Mouse (Mus musculus) heart, embryonic 12.5 days (tissue): ENCODE measurements around the gene Anks3. TPM values are rescaled to one million over a fixed set of nuclear protein-coding genes. Genes with fewer than 3 reads are reported as not detected.

ENCODE experiments used
- ATAC-seq: fragments of 200-750 bp; cut with Nextera tagmentation; 2 replicates; pipeline ENCODE4 v1.8.0; 2017; ENCODE audit warnings: moderate TSS enrichment, moderate library complexity; ENCODE audit not compliant: insufficient number of reproducible peaks, low FRiP score
- H3K27ac ChIP-seq: fragments of 300-500 bp; sonication (generic); 2 replicates; pipeline ENCODE4 v1.5.1; 2016; ENCODE audit warnings: mild to moderate bottlenecking, moderate library complexity; ENCODE audit not compliant: poor library complexity, severe bottlenecking
- H3K27me3 ChIP-seq: fragments of 300-500 bp; sonication (generic); replicated peaks from 2 replicates; pipeline ENCODE4 v1.6.1; 2016; ENCODE audit warnings: mild to moderate bottlenecking, moderate library complexity
- H3K36me3 ChIP-seq: fragments of 300-500 bp; sonication (generic); 2 replicates; pipeline ENCODE4 v1.6.1; 2016; ENCODE audit warnings: mild to moderate bottlenecking, moderate library complexity
- H3K4me1 ChIP-seq: fragments of 300-500 bp; sonication (generic); replicated peaks from 2 replicates; pipeline ENCODE4 v1.6.1; 2016; ENCODE audit warnings: mild to moderate bottlenecking
- H3K4me2 ChIP-seq: fragments of 300-500 bp; sonication (generic); 2 replicates; pipeline ENCODE4 v1.6.1; 2016; ENCODE audit warnings: mild to moderate bottlenecking, moderate library complexity
- H3K4me3 ChIP-seq: fragments of 300-500 bp; sonication (generic); 2 replicates; pipeline ENCODE4 v1.5.1; 2016; ENCODE audit warnings: mild to moderate bottlenecking
- H3K9ac ChIP-seq: fragments of 300-500 bp; sonication (generic); 2 replicates; pipeline ENCODE4 v1.6.1; 2016; ENCODE audit warnings: mild to moderate bottlenecking, moderate library complexity
- H3K9me3 ChIP-seq: fragments of 300-500 bp; sonication (generic); replicated peaks from 2 replicates; pipeline ENCODE4 v1.6.1; 2016; ENCODE audit warnings: mild to moderate bottlenecking, moderate library complexity
- WGBS: fragments of 180-500 bp; shearing (Covaris S2); methylation state at CpG from one replicate; pipeline ENCODE4 v1.1.7; 2016; 5-methylcytosine and 5-hydroxymethylcytosine counted together
- polyA plus RNA-seq: library from polyadenylated mRNA; unstranded; fragments of >200 nt; fragmentation: Nextera tagmentation; extraction: Ambion mirVana; gene quantifications from 2 replicates; pipeline ENCODE4 v1.2.1, GENCODE M21; 2016

Gene Anks3
- polyA plus RNA-seq, 1 experiment from 2014 or later = 34.4 TPM

GRCm38 (mm10) chr16:4907386-4907785 is 56.6 kb downstream of the Anks3 start:
- no peak for ATAC-seq
- Histone ChIP-seq H3K9me3 (no peaks in the 10 kb centered on the region), H3K27ac (no peak overlapping the region), H3K9ac (no peak overlapping the region), H3K4me3 (no peak overlapping the region), H3K36me3 (peaks cover 50% of the 10 kb centered on the region), H3K4me1 (peaks cover 18% of the 10 kb centered on the region), H3K27me3 (no peaks in the 10 kb centered on the region), H3K4me2 (no peak overlapping the region)
- 77% methylated on average over 2 of the region's 2 CpGs for WGBS

GRCm38 (mm10) chr16:4906559-4906958 is 57.4 kb downstream of the Anks3 start:
- ATAC-seq = no peak
- Histone ChIP-seq H3K27ac (no peak overlapping the region), H3K9ac (no peak overlapping the region), H3K4me3 (no peak overlapping the region), H3K4me1 (peaks cover 23% of the 10 kb centered on the region), H3K9me3 (no peaks in the 10 kb centered on the region), H3K27me3 (no peaks in the 10 kb centered on the region), H3K36me3 (peaks cover 41% of the 10 kb centered on the region), H3K4me2 (no peak overlapping the region)

GRCm38 (mm10) chr16:4905591-4905990 is 58.4 kb downstream of the Anks3 start:
- Histone ChIP-seq H3K27ac (no peak overlapping the region), H3K4me1 (peaks cover 30% of the 10 kb centered on the region), H3K9me3 (no peaks in the 10 kb centered on the region), H3K27me3 (no peaks in the 10 kb centered on the region), H3K36me3 (peaks cover 37% of the 10 kb centered on the region), H3K4me2 (no peak overlapping the region), H3K4me3 (no peak overlapping the region), H3K9ac (0 out of 2 replicates have a peak overlapping the region, but pooled peaks have one; percentile 28)
- 43% methylated on average over 1 of the region's 1 CpGs for WGBS
- ATAC-seq = no peak

GRCm38 (mm10) chr16:4904878-4905277 is 59.1 kb downstream of the Anks3 start:
- H3K27me3 ChIP-seq = no peaks in the 10 kb centered on the region
- peaks cover 32% of the 10 kb centered on the region for H3K36me3 ChIP-seq
- no peak overlapping the region for H3K4me3 ChIP-seq
- no peak overlapping the region for H3K9ac ChIP-seq
- 83% methylated on average over 3 of the region's 3 CpGs for WGBS
- H3K9me3 ChIP-seq = no peaks in the 10 kb centered on the region
- no peak overlapping the region for H3K27ac ChIP-seq
- H3K4me1 ChIP-seq = peaks cover 33% of the 10 kb centered on the region
- ATAC-seq = no peak
- H3K4me2 ChIP-seq = no peak overlapping the region

GRCm38 (mm10) chr16:4903491-4904102 is 60.4 kb downstream of the Anks3 start:
- ATAC-seq = no peak
- no peaks in the 10 kb centered on the region for H3K9me3 ChIP-seq
- no peak overlapping the region for H3K4me3 ChIP-seq

GRCm38 (mm10) chr16:4902390-4902789 is 61.6 kb downstream of the Anks3 start:
- Histone ChIP-seq H3K4me3 (no peak overlapping the region), H3K36me3 (peaks cover 10% of the 10 kb centered on the region), H3K4me1 (peaks cover 36% of the 10 kb centered on the region), H3K27ac (no peak overlapping the region), H3K9me3 (no peaks in the 10 kb centered on the region), H3K27me3 (no peaks in the 10 kb centered on the region), H3K4me2 (no peak overlapping the region), H3K9ac (no peak overlapping the region)
- no peak for ATAC-seq
- 63% methylated on average over 2 of the region's 2 CpGs for WGBS

More at GRCm38 (mm10) chr16:4903491-4904102, 60.4 kb downstream of the Anks3 start:
- WGBS = 73% methylated on average over 6 of the region's 6 CpGs
- peaks cover 19% of the 10 kb centered on the region for H3K36me3 ChIP-seq
- H3K4me2 ChIP-seq = no peak overlapping the region
- no peak overlapping the region for H3K9ac ChIP-seq
- H3K27me3 ChIP-seq = no peaks in the 10 kb centered on the region
- H3K27ac ChIP-seq = no peak overlapping the region
- peaks cover 34% of the 10 kb centered on the region for H3K4me1 ChIP-seq

- Histone ChIP-seq H3K4me2 (no peak overlapping the region), H3K9ac (no peak overlapping the region), H3K4me3 (no peak overlapping the region), H3K4me1 (peaks cover 49% of the 10 kb centered on the region), H3K9me3 (no peaks in the 10 kb centered on the region), H3K36me3 (0 out of 2 replicates have a peak, but pooled peaks cover 6% of the 10 kb centered on the region), H3K27me3 (no peaks in the 10 kb centered on the region), H3K27ac (no peak overlapping the region)
- no peak for ATAC-seq
- WGBS = 61% methylated on average over 7 of the region's 7 CpGs
Measured at GRCm38 (mm10) chr16:4901167-4901566, 62.8 kb downstream of the Anks3 start.

GRCm38 (mm10) chr16:4899711-4900110 is 64.3 kb downstream of the Anks3 start:
- Histone ChIP-seq H3K4me3 (no peak overlapping the region), H3K27me3 (no peaks in the 10 kb centered on the region), H3K27ac (no peak overlapping the region), H3K4me2 (no peak overlapping the region), H3K4me1 (peaks cover 54% of the 10 kb centered on the region), H3K36me3 (0 out of 2 replicates have a peak, but pooled peaks cover 6% of the 10 kb centered on the region), H3K9me3 (no peaks in the 10 kb centered on the region), H3K9ac (no peak overlapping the region)
- no peak for ATAC-seq
- WGBS = 65% methylated on average over 2 of the region's 2 CpGs

- Histone ChIP-seq H3K36me3 (0 out of 2 replicates have a peak, but pooled peaks cover 6% of the 10 kb centered on the region), H3K4me1 (peaks cover 57% of the 10 kb centered on the region), H3K9ac (no peak overlapping the region), H3K27ac (no peak overlapping the region), H3K27me3 (no peaks in the 10 kb centered on the region), H3K9me3 (no peaks in the 10 kb centered on the region), H3K4me2 (no peak overlapping the region), H3K4me3 (no peak overlapping the region)
- WGBS = 95% methylated on average over 6 of the region's 6 CpGs
- ATAC-seq = no peak
Measured at GRCm38 (mm10) chr16:4898881-4899280, 65.1 kb downstream of the Anks3 start.

GRCm38 (mm10) chr16:4897146-4897730 is 66.8 kb downstream of the Anks3 start:
- 0 out of 2 replicates have a peak, but pooled peaks have one; percentile 24 for ATAC-seq
- Histone ChIP-seq H3K4me3 (no peak overlapping the region), H3K9ac (no peak overlapping the region), H3K9me3 (no peaks in the 10 kb centered on the region), H3K27ac (peak overlapping the region; percentile 86), H3K4me2 (no peak overlapping the region), H3K27me3 (no peaks in the 10 kb centered on the region), H3K36me3 (peaks cover 9% of the 10 kb centered on the region; the same call in 1 of the 2 replicates), H3K4me1 (peaks cover 54% of the 10 kb centered on the region)
- 56% methylated on average over 7 of the region's 7 CpGs for WGBS

GRCm38 (mm10) chr16:4896249-4897027 is 67.6 kb downstream of the Anks3 start:
- Histone ChIP-seq H3K9me3 (no peaks in the 10 kb centered on the region), H3K27me3 (no peaks in the 10 kb centered on the region), H3K36me3 (peaks cover 9% of the 10 kb centered on the region; the same call in 1 of the 2 replicates), H3K4me3 (no peak overlapping the region), H3K27ac (peak overlapping the region; percentile 86), H3K9ac (peak overlapping the region; percentile 42), H3K4me2 (peak overlapping the region; percentile 40), H3K4me1 (peaks cover 56% of the 10 kb centered on the region)
- peak; percentile 44; the same call in 1 of the 2 replicates for ATAC-seq
- 24% methylated on average over 5 of the region's 5 CpGs for WGBS
